Mouse (Mus musculus) brain, adult 10 weeks (tissue): ENCODE results near the gene Gadd45g. TPM values are rescaled to one million over a fixed set of nuclear protein-coding genes. Genes with fewer than 3 reads are reported as not detected.

Source experiments
- polyA plus RNA-seq: library from polyadenylated mRNA; stranded (reverse); fragments of 350-450 nt; fragmentation: Illumina TruSeq; extraction: RNeasy Lipid Tissue Mini Kit (QIAGEN cat#74804); gene quantifications from one replicate; pipeline ENCODE4 v1.2.3, GENCODE M21; 2015; ENCODE audit warnings: low read depth, low replicate concordance

The Gadd45g gene
- polyA plus RNA-seq: 21.3 TPM

GRCm38 (mm10) chr13:51846301-51846867, at the start of gene Gadd45g:
Gene Gadd45g, plus strand, starts transcription at chr13:51846678.

Other genes with a start within 250 kb of the Gadd45g start
- 4.8 TPM for gene Cks2, start 201.4 kb upstream of the Gadd45g start, polyA plus RNA-seq
- gene Secisbp2, start 195.0 kb upstream of the Gadd45g start, polyA plus RNA-seq: 12.9 TPM
- 61.0 TPM for gene Sema4d, start 52.9 kb upstream of the Gadd45g start, polyA plus RNA-seq